Mouse (Mus musculus): ENCODE measurements around the gene Ubxn6.

DNA sequence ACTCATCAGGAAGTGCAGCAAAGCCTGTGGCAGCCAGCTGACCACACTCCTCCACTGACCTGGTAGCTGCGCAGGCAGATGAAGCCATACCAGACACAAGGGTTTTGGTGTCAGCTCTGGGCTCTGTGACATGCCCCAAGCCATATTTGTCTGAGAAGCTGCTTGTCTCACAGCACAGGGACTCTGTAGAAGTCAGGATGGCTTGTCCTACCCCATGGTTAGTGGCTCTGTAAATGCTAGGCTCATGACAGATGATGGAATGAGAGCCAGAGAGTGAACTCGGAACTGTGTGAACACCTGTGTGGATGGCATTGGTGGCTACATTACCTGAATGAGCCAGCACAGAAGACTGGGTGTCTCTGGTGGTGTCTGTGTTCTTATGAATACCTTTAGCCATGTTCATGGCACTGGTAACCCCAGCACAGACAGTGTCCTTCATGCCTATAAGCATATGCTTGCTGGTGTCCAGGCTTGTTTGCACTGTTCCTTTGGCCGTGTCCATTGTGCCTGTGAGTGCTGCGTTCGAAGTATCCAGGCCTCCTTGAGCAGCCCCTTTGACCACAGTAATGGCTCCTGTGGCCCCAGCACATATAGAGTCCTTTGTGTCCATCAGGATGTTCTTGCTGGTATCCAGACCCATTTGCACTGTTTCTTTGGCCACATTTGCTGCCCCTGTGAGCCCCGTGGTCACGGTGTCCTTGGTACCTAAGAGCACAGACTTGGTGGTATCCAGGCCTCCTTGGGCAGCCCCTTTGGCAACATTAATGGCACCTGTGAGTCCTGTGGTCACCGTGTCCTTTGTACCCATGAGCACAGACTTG lies 28.8 kb upstream of the Ubxn6 start:
- TF ChIP-seq POLR2A (IDR thresholded peaks at IDR 0.05; ENCODE audit: insufficient read depth, low read length): no peak
- no peak for TF ChIP-seq CTCF (IDR thresholded peaks at IDR 0.05; ENCODE audit: low read depth, low read length)
- no peak for TF ChIP-seq EP300 (IDR thresholded peaks at IDR 0.05; ENCODE audit: insufficient read depth, low read depth, low read length)

Measured in ES-Bruce4 (cell line).